In genomic region chr14:46882431-46883067, GRCm38 (mm10) we compare ENCODE assay signal across 8 mouse cellular contexts. TPM values are rescaled to one million over a fixed set of nuclear protein-coding genes. Genes with fewer than 3 reads are reported as not detected.
DNase-seq lines count a peak whose midpoint lies in the region; ATAC-seq and TF ChIP-seq lines count a peak whose summit lies in the region.

Gene Samd4 (plus strand): TSS chr14:46882854.

- peak; percentile 75 for DNase-seq in layer of hippocampus, adult 11-12 months (ENCODE audit: low spot score)
- DNase-seq in layer of hippocampus, adult 9-10 months (ENCODE audit: low spot score), result no peak
- peak; percentile 85 for DNase-seq in heart, adult 8-10 months (ENCODE audit: low spot score)
- DNase-seq in kidney, adult 2 months, result peak; percentile 92
- peak; percentile 21 to 48 for DNase-seq in spleen, postnatal 36 days (ENCODE audit: low spot score in 2 of 2)

- no peaks in the 10 kb centered on the region for H3K9me3 ChIP-seq in embryonic facial prominence, embryonic 15.5 days (replicated peaks)
- no peaks in the 10 kb centered on the region for H3K9me3 ChIP-seq in limb, embryonic 13.5 days
- H3K9me3 ChIP-seq in midbrain, embryonic 13.5 days, result no peaks in the 10 kb centered on the region

- H3K4me1 ChIP-seq in embryonic facial prominence, embryonic 15.5 days, result peaks cover 37% of the 10 kb centered on the region
- peaks cover 3% of the 10 kb centered on the region; the same call in 1 of the 2 replicates for H3K4me1 ChIP-seq in kidney, adult 2 months (ENCODE audit: control insufficient read depth, insufficient read depth, low read length)
- peaks cover 23% of the 10 kb centered on the region for H3K4me1 ChIP-seq in limb, embryonic 13.5 days
- H3K4me1 ChIP-seq in midbrain, embryonic 13.5 days (replicated peaks), result peaks cover 33% of the 10 kb centered on the region

- TF ChIP-seq CTCF in kidney, adult 2 months (conservative IDR thresholded peaks at IDR 0.05; ENCODE audit: insufficient read depth, insufficient read length, low read depth, low read length), result peak; percentile 35

- ATAC-seq in embryonic facial prominence, embryonic 15.5 days (ENCODE audit: insufficient number of reproducible peaks, low FRiP score, low TSS enrichment, low read depth), result peak; percentile 87
- ATAC-seq in limb, embryonic 13.5 days (ENCODE audit: low FRiP score, low read depth), result peak; percentile 83
- peak; percentile 62 for ATAC-seq in midbrain, embryonic 13.5 days

- no peaks in the 10 kb centered on the region for H3K27me3 ChIP-seq in embryonic facial prominence, embryonic 15.5 days
- H3K27me3 ChIP-seq in kidney, adult 2 months (replicated peaks; ENCODE audit: control insufficient read depth, insufficient read depth, low read length), result no peaks in the 10 kb centered on the region; the same call in 1 of the 2 replicates
- H3K27me3 ChIP-seq in limb, embryonic 13.5 days, result no peaks in the 10 kb centered on the region
- H3K27me3 ChIP-seq in midbrain, embryonic 13.5 days, result peaks cover 11% of the 10 kb centered on the region

- peak within 1 kb of the TSS; percentile 93 for H3K27ac ChIP-seq in embryonic facial prominence, embryonic 15.5 days (replicated peaks)
- H3K27ac ChIP-seq in kidney, adult 2 months (ENCODE audit: insufficient read depth, low read depth, low read length), result peak within 1 kb of the TSS; percentile 96
- H3K27ac ChIP-seq in limb, embryonic 13.5 days, result peak within 1 kb of the TSS; percentile 94
- peak within 1 kb of the TSS; percentile 67 for H3K27ac ChIP-seq in midbrain, embryonic 13.5 days

- peak; percentile 16 for TF ChIP-seq POLR2A in kidney, adult 2 months (IDR thresholded peaks at IDR 0.05; ENCODE audit: low read depth, low read length)

- WGBS in embryonic facial prominence, embryonic 15.5 days, result under 1% methylated on average over 52 of the region's 54 CpGs
- WGBS in kidney, adult 2 months, result 2% methylated on average over 53 of the region's 54 CpGs
- 1% methylated on average over 53 of the region's 54 CpGs for WGBS in limb, embryonic 13.5 days
- 1% methylated on average over 44 of the region's 54 CpGs for WGBS in midbrain, embryonic 13.5 days

- H3K4me3 ChIP-seq in embryonic facial prominence, embryonic 15.5 days (replicated peaks), result peak within 1 kb of the TSS; percentile 65
- peak within 1 kb of the TSS; percentile 78 for H3K4me3 ChIP-seq in kidney, adult 2 months (ENCODE audit: insufficient read depth, low read depth, low read length)
- H3K4me3 ChIP-seq in limb, embryonic 13.5 days, result peak within 1 kb of the TSS; percentile 83
- peak within 1 kb of the TSS; percentile 67 for H3K4me3 ChIP-seq in midbrain, embryonic 13.5 days (replicated peaks)

- peak within 1 kb of the TSS; percentile 87 for H3K4me2 ChIP-seq in embryonic facial prominence, embryonic 15.5 days (replicated peaks)
- peak within 1 kb of the TSS; percentile 96 for H3K4me2 ChIP-seq in limb, embryonic 13.5 days (replicated peaks)
- peak within 1 kb of the TSS; percentile 98 for H3K4me2 ChIP-seq in midbrain, embryonic 13.5 days (replicated peaks)

- H3K36me3 ChIP-seq in embryonic facial prominence, embryonic 15.5 days, result no peaks in the 10 kb centered on the region
- no peaks in the 10 kb centered on the region for H3K36me3 ChIP-seq in kidney, adult 2 months (ENCODE audit: control insufficient read depth, insufficient read depth, low read length)
- H3K36me3 ChIP-seq in limb, embryonic 13.5 days, result no peaks in the 10 kb centered on the region
- no peaks in the 10 kb centered on the region for H3K36me3 ChIP-seq in midbrain, embryonic 13.5 days

- peak within 1 kb of the TSS; percentile 62 for H3K9ac ChIP-seq in embryonic facial prominence, embryonic 15.5 days
- H3K9ac ChIP-seq in limb, embryonic 13.5 days, result peak within 1 kb of the TSS; percentile 89
- H3K9ac ChIP-seq in midbrain, embryonic 13.5 days (replicated peaks), result peak within 1 kb of the TSS; percentile 70

RNA-seq across cellular contexts. Expression of gene Samd4, which starts in this region (rescaled TPM):
- 14.6 and 15.4 TPM in 2 replicates for polyA plus RNA-seq in embryonic facial prominence, embryonic 15.5 days (2015; fragmentation: Nextera tagmentation; extraction: Ambion mirVana)
- total RNA-seq in heart, adult 8-10 months (2022), result 10 to 100 TPM; 60.6 to 71.1 (median 65.1) TPM
- polyA plus RNA-seq in kidney, adult 2 months (2012; rRNA removed), result 3.9 and 4.6 TPM in 2 replicates
- 13.3 and 14.8 TPM in 2 replicates for polyA plus RNA-seq in limb, embryonic 13.5 days (2015; fragmentation: Nextera tagmentation; extraction: Ambion mirVana)
- 3.3 and 4.3 TPM in 2 replicates for polyA plus RNA-seq in midbrain, embryonic 13.5 days (2015; fragmentation: Nextera tagmentation; extraction: Ambion mirVana)
